Mouse (Mus musculus) forebrain, postnatal 0 days (tissue): ENCODE results near the gene Chrnb2. TPM values are rescaled to one million over a fixed set of nuclear protein-coding genes. Genes with fewer than 3 reads are reported as not detected.

ENCODE experiments used
- ATAC-seq: fragments of 200-750 bp; cut with Nextera tagmentation; 2 replicates; pipeline ENCODE4 v1.8.0; 2017; ENCODE audit warnings: mild to moderate bottlenecking, moderate library complexity
- DNase-seq: peaks from one replicate; pipeline ENCODE4 v3.0.0-alpha.2; 2015
- H3K27ac ChIP-seq: fragments of 300-500 bp; sonication (generic); 2 replicates; pipeline ENCODE4 v1.5.1; 2014; ENCODE audit warnings: low read depth, mild to moderate bottlenecking, antibody characterized with exemption, low read length, moderate library complexity, mixed read lengths
- H3K27me3 ChIP-seq: fragments of 300-500 bp; sonication (generic); 2 replicates; pipeline ENCODE4 v1.6.1; 2014; ENCODE audit warnings: mild to moderate bottlenecking, low read length, mixed read lengths; ENCODE audit not compliant: insufficient read depth
- H3K36me3 ChIP-seq: fragments of 300-500 bp; sonication (generic); 2 replicates; pipeline ENCODE4 v1.6.1; 2014; ENCODE audit warnings: mild to moderate bottlenecking, moderate library complexity; ENCODE audit not compliant: insufficient read depth
- H3K4me1 ChIP-seq: fragments of 300-500 bp; sonication (generic); 2 replicates; pipeline ENCODE4 v1.6.1; 2014; ENCODE audit warnings: antibody characterized with exemption; ENCODE audit not compliant: insufficient read depth
- H3K4me2 ChIP-seq: fragments of 300-500 bp; sonication (generic); 2 replicates; pipeline ENCODE4 v1.6.1; 2014; ENCODE audit warnings: low read depth, mild to moderate bottlenecking, moderate library complexity
- H3K4me3 ChIP-seq: fragments of 300-500 bp; sonication (generic); 2 replicates; pipeline ENCODE4 v1.5.1; 2014; ENCODE audit warnings: low read depth, low read length, mixed read lengths
- H3K9ac ChIP-seq: fragments of 300-500 bp; sonication (generic); 2 replicates; pipeline ENCODE4 v1.6.1; 2014; ENCODE audit warnings: mild to moderate bottlenecking
- H3K9me3 ChIP-seq: fragments of 300-500 bp; sonication (generic); 2 replicates; pipeline ENCODE4 v1.6.1; 2016; ENCODE audit warnings: low read length
- CTCF ChIP-seq: sonication (generic); IDR thresholded peaks from 2 replicates; pipeline ENCODE4 v1.5.1; 2016; ENCODE audit warnings: antibody characterized with exemption, control low read depth, low read depth
- WGBS: fragments of 180-500 bp; shearing (Covaris S2); extraction: QIAGEN DNeasy Blood & Tissue Kit; methylation state at CpG from one replicate; pipeline ENCODE4 v1.1.7; 2014; 5-methylcytosine and 5-hydroxymethylcytosine counted together
- polyA plus RNA-seq: library from polyadenylated mRNA; unstranded; fragments of >200 nt; fragmentation: Nextera tagmentation; extraction: Ambion mirVana; gene quantifications from 2 replicates; pipeline ENCODE4 v1.2.1, GENCODE M21; 2015
- total RNA-seq: library from RNA; depleted of rRNA; stranded (reverse); fragments of >200 nt; gene quantifications from 2 replicates; pipeline ENCODE4 v1.2.3, GENCODE M21; 2014; rRNA removed

The Chrnb2 gene
- total RNA-seq (32.8 and 41.9 TPM in 2 replicates), polyA plus RNA-seq (14.5 and 17.3 TPM in 2 replicates)

- Histone ChIP-seq H3K36me3 (peaks cover 38% of the 10 kb centered on the region), H3K4me2 (peak within 1 kb of the TSS; percentile 70), H3K9me3 (no peaks in the 10 kb centered on the region), H3K27ac (peak within 1 kb of the TSS; percentile 74), H3K4me3 (peak within 1 kb of the TSS; percentile 71), H3K4me1 (peaks cover 19% of the 10 kb centered on the region; the same call in 1 of the 2 replicates), H3K27me3 (no peaks in the 10 kb centered on the region), H3K9ac (peak within 1 kb of the TSS; percentile 75)
- ATAC-seq: peak; percentile 89
- WGBS: 1% methylated on average over 36 of the region's 36 CpGs
- peak; percentile 73 for DNase-seq
- no peak for TF ChIP-seq CTCF
Observed at GRCm38 (mm10) chr3:89764119-89764724, at the start of gene Chrnb2. Chrnb2 (minus strand) TSS chr3:89764632.

DNA sequence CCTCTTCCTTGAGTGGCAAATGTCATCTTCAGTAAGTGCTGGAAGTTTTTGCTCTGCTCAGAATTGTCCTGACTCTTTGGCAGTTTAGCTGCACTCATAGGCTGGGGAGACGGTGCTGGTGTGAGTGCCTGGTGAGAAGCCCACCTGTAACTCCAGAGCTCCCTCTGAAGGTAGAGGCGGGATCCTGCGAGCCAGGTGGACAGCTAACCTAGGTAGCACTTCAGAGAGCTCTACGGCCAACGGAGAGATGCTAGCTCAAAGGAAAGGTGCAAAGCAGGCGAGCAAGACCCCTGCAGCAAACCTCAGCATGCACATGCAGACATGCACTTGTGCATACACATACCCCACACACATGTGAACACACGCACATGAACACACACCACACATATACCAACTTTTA, 49.6 kb upstream of the Chrnb2 start:
- no peak overlapping the region for H3K4me3 ChIP-seq
- DNase-seq: no peak
- 79% methylated on average over 7 of the region's 7 CpGs for whole genome bisulfite sequencing
- no peak for TF ChIP-seq CTCF
- H3K36me3 ChIP-seq: no peaks in the 10 kb centered on the region
- H3K4me1 ChIP-seq: no peaks in the 10 kb centered on the region
- H3K9me3 ChIP-seq: 0 out of 2 replicates have a peak, but pooled peaks cover 4% of the 10 kb centered on the region
- no peak overlapping the region for H3K27ac ChIP-seq
- ATAC-seq: no peak
- no peak overlapping the region for H3K9ac ChIP-seq
- H3K27me3 ChIP-seq: no peaks in the 10 kb centered on the region
- no peak overlapping the region for H3K4me2 ChIP-seq

GRCm38 (mm10) chr3:89812166-89812565, 47.7 kb upstream of the Chrnb2 start:
- H3K4me2 ChIP-seq: no peak overlapping the region
- H3K4me3 ChIP-seq: no peak overlapping the region
- no peaks in the 10 kb centered on the region for H3K4me1 ChIP-seq
- 71% methylated on average over 3 of the region's 3 CpGs for WGBS
- H3K27ac ChIP-seq: no peak overlapping the region
- 0 out of 2 replicates have a peak, but pooled peaks cover 4% of the 10 kb centered on the region for H3K9me3 ChIP-seq
- H3K9ac ChIP-seq: no peak overlapping the region
- H3K27me3 ChIP-seq: no peaks in the 10 kb centered on the region
- ATAC-seq (no peak), DNase-seq (no peak)
- H3K36me3 ChIP-seq: no peaks in the 10 kb centered on the region
- TF ChIP-seq CTCF: no peak

- Histone ChIP-seq H3K27me3 (no peaks in the 10 kb centered on the region), H3K4me2 (no peak overlapping the region), H3K4me1 (no peaks in the 10 kb centered on the region), H3K4me3 (no peak overlapping the region), H3K27ac (no peak overlapping the region), H3K9ac (no peak overlapping the region), H3K9me3 (0 out of 2 replicates have a peak, but pooled peaks cover 4% of the 10 kb centered on the region), H3K36me3 (no peaks in the 10 kb centered on the region)
- no peak for TF ChIP-seq CTCF
- DNase-seq (no peak), ATAC-seq (no peak)
Observed at GRCm38 (mm10) chr3:89810841-89811240, 46.4 kb upstream of the Chrnb2 start.

GRCm38 (mm10) chr3:89808638-89809037, 44.2 kb upstream of the Chrnb2 start:
- Histone ChIP-seq H3K4me1 (no peaks in the 10 kb centered on the region), H3K27ac (no peak overlapping the region), H3K27me3 (no peaks in the 10 kb centered on the region), H3K36me3 (no peaks in the 10 kb centered on the region), H3K9me3 (0 out of 2 replicates have a peak, but pooled peaks cover 4% of the 10 kb centered on the region), H3K9ac (no peak overlapping the region), H3K4me2 (no peak overlapping the region), H3K4me3 (no peak overlapping the region)
- TF ChIP-seq CTCF: no peak
- no peak for ATAC-seq
- 62% methylated on average over 9 of the region's 9 CpGs for WGBS
- no peak for DNase-seq

DNA sequence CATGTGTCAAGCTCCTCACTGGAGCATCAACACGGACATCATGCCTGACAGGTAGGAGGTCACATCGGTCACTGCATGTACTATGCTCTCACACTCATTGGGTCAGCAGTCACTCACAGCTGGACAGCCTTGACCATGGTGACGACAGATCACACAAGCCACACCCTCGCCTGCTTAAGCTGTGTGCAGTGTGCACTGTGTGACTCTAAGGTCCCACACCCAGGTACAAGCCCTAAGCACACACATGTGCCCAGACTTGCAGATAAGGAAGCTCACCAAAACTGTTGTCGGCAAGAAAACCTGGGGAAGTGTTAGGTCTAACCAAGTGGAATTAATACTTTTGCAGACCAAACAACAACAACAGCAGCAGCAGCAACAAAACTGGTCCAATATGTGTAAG, 43.4 kb upstream of the Chrnb2 start:
- WGBS: 82% methylated on average over 5 of the region's 5 CpGs
- H3K9ac ChIP-seq: no peak overlapping the region
- no peaks in the 10 kb centered on the region for H3K36me3 ChIP-seq
- no peak for ATAC-seq
- H3K9me3 ChIP-seq: 0 out of 2 replicates have a peak, but pooled peaks cover 4% of the 10 kb centered on the region
- no peaks in the 10 kb centered on the region for H3K27me3 ChIP-seq
- H3K4me3 ChIP-seq: no peak overlapping the region
- no peak for DNase-seq
- H3K27ac ChIP-seq: no peak overlapping the region
- no peak for TF ChIP-seq CTCF
- H3K4me2 ChIP-seq: no peak overlapping the region
- no peaks in the 10 kb centered on the region for H3K4me1 ChIP-seq

GRCm38 (mm10) chr3:89807171-89807570, 42.7 kb upstream of the Chrnb2 start:
- Histone ChIP-seq H3K27me3 (no peaks in the 10 kb centered on the region), H3K27ac (no peak overlapping the region), H3K36me3 (no peaks in the 10 kb centered on the region), H3K4me3 (no peak overlapping the region), H3K4me1 (no peaks in the 10 kb centered on the region), H3K9ac (no peak overlapping the region), H3K4me2 (no peak overlapping the region), H3K9me3 (0 out of 2 replicates have a peak, but pooled peaks cover 4% of the 10 kb centered on the region)
- ATAC-seq (no peak), DNase-seq (no peak)
- TF ChIP-seq CTCF: no peak
- 91% methylated on average over 3 of the region's 3 CpGs for WGBS
